Mouse (Mus musculus): ENCODE data around the gene Prss38.

Gene Prss38

DNA sequence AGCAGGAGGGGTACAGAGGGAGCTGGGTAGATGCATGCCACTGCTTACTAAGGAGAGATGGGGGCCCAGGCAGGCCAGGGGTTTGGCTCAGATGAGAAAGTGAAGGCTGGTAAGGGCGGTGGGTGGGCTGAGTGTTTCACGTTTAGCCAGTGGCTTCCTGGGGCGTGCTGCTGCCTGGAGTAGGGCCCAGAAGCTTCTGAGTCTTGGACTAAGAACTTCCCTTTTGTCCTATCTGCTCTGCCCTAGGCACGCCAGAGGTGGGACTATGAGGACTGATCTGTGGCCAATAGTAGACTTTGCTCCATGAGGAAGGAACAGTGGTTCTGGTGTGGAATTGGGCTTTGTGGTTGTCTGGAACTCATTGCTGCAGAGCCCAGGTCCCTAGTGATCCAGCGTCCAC, 32.5 kb downstream of the Prss38 start:
- no peak for TF ChIP-seq GATA4 (IDR thresholded peaks at IDR 0.05; ENCODE audit: insufficient replicate concordance, low read length)

DNA sequence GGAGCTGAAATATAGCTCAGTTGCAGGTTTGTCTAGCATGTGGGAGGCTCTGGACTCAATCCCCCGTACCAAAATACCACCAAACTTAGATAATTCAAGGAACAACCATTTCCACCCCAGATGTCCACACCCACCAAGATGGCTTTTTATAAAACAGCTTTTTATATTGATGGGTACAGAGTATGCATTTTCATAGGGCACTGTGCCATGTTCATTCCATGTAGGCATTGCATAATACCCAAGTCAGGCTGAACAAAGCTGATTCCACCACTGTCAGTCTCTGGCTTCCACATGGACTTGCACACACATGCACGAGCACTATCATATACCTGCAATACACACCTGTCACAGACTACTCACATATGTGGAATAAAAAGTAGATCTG, 36.7 kb downstream of the Prss38 start:
- no peak for TF ChIP-seq GATA4 (IDR thresholded peaks at IDR 0.05; ENCODE audit: insufficient replicate concordance, low read length)

DNA sequence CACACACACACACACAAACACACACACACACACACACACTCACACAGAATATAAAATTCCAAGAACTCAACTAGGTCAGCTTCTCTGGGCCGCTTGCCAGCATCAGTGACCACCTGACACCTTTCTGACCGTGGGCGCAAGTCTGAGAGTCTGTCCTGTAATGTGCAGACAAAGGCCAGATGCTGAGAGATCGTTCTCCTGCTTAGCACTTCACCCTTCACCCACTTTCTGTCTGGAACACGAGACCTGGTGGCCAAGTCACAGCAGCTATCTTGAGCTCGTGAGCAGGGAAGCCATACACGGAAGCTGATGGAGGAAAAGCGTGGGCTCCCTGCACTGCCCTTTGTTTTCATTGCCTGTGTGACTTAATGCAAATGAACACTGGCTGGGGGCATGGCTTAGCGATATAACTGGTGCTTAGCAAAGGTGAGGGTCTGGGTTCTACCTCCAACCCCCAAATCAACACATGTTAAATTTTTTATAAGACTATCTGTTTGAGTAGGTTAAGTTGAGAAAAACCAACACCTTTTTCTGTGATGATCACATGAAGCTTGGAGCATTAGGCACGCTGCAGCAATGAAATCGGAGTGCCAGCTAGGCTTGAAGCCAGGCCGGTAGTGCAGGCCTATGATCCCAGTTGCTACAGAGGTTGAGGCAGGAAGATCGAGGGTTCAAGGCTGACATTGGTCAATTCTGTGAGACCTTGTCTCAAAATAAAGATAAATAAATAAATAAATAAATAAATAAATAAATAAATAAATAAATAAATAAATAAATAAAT, 37.3 kb downstream of the Prss38 start:
- TF ChIP-seq GATA4 (IDR thresholded peaks at IDR 0.05; ENCODE audit: insufficient replicate concordance, low read length) = no peak

DNA sequence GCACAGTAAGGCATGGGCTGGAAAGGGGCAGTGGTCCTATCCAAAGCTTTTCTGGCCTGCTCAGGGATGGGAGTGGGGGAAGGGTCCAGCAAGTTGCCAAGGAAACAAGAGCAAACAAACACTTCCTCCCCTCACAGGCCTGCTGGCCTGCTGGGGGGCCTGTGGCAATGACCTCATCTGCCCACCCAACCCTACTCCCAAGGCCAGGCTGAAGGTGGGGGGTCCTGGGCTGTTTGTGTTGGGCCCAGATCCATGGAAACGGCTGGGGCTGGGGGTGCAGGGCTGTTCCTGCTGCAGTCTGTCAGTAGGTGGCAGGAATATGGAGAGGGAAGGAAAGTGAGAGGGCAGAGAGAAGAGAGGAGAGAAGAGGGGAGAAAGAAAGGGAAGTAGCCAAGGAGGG, 39.1 kb downstream of the Prss38 start:
- TF ChIP-seq GATA4 (IDR thresholded peaks at IDR 0.05; ENCODE audit: insufficient replicate concordance, low read length) = no peak

DNA sequence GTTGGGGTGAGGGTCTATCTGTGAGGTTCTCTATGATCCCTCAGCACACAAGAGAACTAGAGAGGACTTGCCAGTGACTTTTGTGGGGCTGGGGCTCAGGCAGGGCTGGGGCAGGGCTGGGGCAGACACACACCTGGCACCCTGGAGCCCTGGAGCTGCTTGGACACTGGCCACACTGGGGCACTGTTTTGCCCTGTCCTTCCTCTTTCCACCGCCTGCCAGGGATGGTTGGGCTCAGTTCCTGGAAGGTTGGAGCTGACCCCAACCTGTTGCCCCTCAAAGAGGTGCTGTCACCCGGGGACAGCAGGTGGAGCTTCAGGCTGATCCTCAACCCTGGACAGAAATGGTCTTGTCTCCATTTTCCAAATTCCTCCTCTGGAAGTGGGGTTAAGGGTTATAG, 39.5 kb downstream of the Prss38 start:
- no peak for TF ChIP-seq GATA4 (IDR thresholded peaks at IDR 0.05; ENCODE audit: insufficient replicate concordance, low read length)

DNA sequence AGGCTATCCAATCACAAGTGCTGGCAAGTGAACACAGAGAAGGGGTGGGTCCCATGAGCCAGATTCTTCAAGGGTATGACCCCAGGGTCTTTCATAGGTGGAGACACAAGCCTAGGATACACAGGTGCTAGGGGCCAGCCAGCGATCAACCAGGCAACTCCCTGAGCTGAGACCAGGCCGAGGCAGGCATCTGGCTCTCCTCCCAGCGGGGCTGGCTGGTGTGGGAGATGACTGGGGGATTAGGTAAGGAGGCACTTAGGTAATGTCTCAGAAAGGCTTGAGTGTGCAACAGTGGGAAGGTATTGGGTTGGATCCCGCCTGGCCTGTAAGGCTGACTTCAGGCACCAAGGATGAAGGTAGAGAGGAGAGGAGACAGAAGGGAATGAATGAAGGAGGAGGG, 40.3 kb downstream of the Prss38 start:
- no peak for TF ChIP-seq GATA4 (IDR thresholded peaks at IDR 0.05; ENCODE audit: insufficient replicate concordance, low read length)

DNA sequence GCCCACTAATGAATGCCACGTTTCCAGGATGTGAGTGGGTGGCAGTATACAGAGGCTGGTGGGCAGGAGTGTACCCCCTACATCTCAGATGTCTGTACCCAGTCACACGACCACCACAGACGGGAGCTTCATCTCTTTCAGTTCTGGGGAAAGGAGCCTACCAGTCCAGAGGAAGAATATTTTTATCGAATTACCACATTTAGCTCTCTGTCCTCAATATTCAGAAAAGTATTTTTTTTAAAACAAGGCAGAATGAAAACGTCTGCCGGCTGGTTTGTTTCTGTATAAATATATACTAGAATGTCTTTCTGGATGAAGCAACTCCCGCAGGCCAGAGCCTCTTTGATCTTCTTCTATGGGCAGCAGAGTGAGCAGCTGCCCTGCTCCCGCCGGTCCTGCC, 42.5 kb downstream of the Prss38 start:
- no peak for TF ChIP-seq GATA4 (IDR thresholded peaks at IDR 0.05; ENCODE audit: insufficient replicate concordance, low read length)

DNA sequence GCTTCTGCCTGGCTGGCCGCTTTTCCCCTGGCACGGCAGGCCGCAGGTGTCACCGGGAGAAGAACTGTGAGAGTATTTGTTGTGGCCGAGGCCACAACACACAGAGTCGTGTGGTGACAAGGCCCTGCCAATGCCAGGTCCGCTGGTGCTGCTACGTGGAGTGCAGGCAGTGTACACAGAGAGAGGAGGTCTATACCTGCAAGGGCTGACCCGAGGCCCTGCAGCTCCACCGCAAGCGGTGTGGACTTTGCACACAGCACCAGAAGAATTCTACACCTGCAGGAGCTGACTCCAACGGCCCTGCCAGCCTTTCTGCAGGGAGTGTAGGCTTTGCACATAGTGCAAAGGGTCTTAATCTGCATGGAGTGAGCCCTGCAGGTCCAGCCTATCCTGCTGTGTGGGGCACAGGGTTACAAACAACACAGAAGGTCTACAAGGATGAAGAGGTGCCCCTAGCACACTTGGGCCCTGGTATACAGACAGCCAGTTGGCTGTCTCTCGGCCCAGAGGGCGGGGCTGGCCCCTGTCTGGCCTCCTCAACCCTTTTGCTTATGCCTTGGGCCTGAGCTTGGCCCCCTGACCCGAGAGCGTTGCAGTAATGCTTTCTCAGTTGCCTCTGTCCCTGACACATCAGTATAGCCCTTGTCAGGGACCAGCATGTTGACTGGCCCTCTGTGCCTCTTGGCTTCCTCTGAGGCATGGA, 44.1 kb downstream of the Prss38 start:
- TF ChIP-seq GATA4 (IDR thresholded peaks at IDR 0.05; ENCODE audit: insufficient replicate concordance, low read length) = no peak

DNA sequence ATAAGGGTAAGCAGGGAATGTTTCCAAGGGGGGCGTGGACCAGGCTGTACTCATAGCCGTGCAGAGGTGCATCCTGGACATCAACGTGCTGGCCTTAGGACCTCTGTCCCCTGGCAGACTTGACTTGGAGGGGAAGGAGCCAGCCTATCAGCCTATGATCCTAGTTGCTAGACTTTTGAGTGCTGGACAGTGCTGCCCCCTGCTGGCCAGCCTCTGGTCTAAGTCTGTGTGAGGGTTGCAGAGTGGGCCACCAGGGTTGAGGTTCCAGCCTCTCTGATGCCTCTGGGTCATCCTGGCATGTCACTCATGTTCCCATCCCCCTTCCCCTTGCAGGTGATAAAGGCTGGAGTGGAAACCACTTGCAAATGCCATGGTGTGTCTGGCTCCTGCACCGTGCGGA, 44.9 kb downstream of the Prss38 start:
- TF ChIP-seq GATA4 (IDR thresholded peaks at IDR 0.05; ENCODE audit: insufficient replicate concordance, low read length) = no peak

DNA sequence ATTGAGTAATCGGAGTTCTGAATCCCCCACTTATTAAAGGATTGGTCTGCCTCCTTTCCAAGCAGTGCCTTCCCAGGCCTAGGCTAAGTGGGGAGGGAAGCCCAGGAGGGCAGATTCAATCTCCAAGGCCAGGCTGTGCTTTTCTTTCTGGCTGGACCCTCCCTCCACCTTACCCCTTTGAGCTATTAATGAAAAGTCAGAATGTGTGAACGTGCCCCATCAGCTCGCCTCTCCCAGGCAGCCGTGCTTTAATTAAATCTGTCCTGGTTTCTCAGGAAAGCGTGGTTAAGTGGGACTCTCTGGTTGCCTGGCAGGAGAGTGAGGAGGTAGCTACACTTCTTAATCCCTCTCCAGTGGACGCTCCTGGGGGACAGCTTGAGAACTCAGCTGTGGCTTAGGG, 45.8 kb downstream of the Prss38 start:
- TF ChIP-seq GATA4 (IDR thresholded peaks at IDR 0.05; ENCODE audit: insufficient replicate concordance, low read length) = no peak

DNA sequence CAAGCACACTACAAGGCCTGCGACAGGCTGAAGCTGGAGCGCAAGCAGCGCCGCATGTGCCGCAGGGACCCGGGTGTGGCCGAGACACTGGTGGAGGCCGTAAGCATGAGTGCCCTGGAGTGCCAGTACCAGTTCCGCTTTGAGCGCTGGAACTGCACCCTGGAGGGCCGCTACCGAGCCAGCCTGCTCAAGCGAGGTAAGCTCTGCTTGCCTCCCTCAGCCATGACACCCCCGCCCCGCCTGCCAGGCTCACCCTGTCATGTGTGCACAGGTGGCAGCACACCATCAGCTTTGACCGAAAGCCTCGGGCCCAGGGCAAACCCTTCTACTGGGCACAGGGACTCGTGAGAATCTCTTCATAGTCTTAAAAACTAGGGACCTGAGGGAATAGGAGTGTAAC, 47.8 kb downstream of the Prss38 start:
- no peak for TF ChIP-seq GATA4 (IDR thresholded peaks at IDR 0.05; ENCODE audit: insufficient replicate concordance, low read length)

DNA sequence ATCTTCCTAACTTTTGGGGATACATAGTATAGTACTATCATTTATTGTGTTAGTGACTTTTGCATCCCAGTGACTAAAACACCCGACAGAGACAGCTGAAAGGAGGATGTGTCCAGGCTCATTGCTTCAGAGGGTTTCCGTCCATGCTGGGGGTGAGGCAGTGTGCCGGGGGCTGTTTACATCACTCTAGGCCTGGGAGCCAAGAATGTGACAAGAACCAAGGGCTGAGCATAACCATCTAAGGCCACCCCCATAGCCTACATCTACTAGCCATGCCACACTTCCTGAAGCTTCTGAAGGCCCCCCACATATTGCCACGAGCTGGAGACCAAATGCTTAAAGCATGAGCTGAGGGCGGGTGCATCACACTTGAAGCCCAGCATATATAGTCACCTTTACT, 50.7 kb downstream of the Prss38 start:
- TF ChIP-seq GATA4 (IDR thresholded peaks at IDR 0.05; ENCODE audit: insufficient replicate concordance, low read length) = no peak

DNA sequence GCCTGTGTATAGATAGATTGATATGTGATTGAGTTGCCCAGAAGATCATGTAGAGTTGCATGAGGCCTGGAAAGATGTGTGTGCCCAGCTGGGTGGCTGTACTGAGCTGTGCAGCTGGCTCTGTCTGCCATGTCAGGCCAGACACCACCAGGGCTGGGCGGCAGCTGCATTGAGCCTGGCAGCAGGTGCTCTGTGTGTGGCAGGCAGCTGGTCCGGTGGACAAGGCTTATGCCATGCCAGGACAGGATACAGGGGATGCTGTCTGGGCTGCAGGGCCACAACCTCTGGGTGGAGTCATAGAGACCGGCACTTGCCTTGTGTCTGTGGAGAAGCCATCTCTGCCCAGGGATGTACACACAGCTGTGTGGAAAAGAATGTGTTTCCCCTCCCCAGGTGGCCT, 52.5 kb downstream of the Prss38 start:
- TF ChIP-seq GATA4 (IDR thresholded peaks at IDR 0.05; ENCODE audit: insufficient replicate concordance, low read length) = no peak
